Mouse (Mus musculus) left cerebral cortex, adult 8-10 months (tissue): ENCODE measurements around the gene Ptpdc1. TPM values are rescaled to one million over a fixed set of nuclear protein-coding genes. Genes with fewer than 3 reads are reported as not detected.
A peak's percentile ranks its signal among the peaks of the same experiment; 100 is the strongest.

Experiments
- DNase-seq, 2 experiments: peaks; one replicate each; pipeline ENCODE4 v3.0.0; 2022; ENCODE audit warnings: low spot score in 2 of 2
- microRNA-seq, 2 experiments: library from miRNA; unstranded; fragments of <30 nt; microRNA quantifications; one replicate each; pipeline ENCODE4 v1.2.0; 2022
- total RNA-seq, 4 experiments: library from RNA; stranded (reverse); gene quantifications; 2 replicates each; pipeline ENCODE4 v1.2.4; 2022

Ptpdc1 gene
- total RNA-seq, 4 experiments from 2014 or later: 24.3 to 26.9 (median 25.6) TPM

DNA sequence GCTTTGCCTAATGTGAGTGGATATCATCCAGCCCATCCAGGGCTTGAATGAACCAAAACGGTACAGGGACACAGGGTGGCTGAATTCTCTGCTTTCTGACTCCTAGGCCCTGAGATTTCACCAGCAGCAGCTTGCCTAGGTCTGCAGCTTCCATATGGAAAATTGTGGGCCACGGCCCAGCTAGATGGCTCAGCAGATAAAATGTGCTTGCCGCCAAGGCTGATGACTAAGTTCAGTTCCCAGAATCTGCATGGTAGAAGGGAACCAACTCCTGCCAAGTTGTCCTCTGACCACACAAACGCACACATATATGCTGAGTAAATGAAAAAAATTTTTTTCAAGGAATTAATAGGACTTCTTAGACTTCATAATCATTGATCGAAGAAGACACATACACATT lies 77.2 kb downstream of the Ptpdc1 start:
- no peak for DNase-seq

DNA sequence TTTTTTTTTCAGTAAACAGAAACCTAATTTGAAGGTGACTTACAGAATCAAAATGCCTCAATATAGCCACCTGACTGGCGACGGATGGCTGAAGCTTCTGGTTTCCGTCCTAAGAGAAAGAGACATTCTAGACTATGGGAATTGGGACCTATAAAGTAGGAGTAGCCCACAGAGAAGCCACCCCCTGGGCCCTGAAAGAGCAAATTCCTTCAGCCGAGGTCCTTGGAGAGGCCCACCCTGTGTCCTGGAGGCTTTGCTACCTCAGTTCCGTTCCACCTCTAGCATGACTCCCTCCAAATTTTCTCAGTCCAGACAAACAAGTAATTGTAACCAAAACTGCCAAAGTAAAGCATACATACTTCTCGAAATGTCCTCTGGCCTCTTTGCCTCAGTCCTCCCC lies 77.8 kb downstream of the Ptpdc1 start:
- peak in 1 of 2 experiments; percentile 8 for DNase-seq

DNA sequence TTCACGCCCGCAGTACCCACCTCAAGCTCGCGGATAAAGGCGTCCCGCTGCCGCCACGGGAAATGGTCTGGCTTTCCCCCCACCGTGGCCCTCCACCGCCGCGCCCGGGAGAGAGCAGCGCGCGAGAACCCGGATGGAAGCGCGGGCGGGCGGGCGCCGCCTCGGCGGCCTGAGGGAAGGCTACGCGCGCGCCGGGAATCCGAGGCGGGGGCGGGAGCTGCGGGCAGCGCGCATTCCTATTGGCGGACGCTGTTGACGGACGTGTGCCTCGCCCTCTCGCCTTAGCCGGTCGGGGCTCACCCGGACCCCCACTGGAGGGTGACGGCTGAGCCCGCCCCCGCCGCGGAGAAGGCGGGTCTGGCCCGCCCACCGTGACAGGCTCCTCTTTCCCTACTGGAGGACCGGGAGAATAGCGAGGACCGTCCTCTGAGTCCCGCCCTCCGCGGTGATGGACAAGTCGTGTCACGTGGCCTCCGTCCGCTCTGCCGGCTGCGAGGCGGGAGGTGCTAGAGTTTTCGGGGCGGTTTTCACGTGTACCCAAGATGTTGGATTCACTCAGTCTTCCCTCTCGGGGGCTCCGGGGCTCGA lies 79.0 kb downstream of the Ptpdc1 start:
- peak; percentile 98 to 100 for DNase-seq

DNA sequence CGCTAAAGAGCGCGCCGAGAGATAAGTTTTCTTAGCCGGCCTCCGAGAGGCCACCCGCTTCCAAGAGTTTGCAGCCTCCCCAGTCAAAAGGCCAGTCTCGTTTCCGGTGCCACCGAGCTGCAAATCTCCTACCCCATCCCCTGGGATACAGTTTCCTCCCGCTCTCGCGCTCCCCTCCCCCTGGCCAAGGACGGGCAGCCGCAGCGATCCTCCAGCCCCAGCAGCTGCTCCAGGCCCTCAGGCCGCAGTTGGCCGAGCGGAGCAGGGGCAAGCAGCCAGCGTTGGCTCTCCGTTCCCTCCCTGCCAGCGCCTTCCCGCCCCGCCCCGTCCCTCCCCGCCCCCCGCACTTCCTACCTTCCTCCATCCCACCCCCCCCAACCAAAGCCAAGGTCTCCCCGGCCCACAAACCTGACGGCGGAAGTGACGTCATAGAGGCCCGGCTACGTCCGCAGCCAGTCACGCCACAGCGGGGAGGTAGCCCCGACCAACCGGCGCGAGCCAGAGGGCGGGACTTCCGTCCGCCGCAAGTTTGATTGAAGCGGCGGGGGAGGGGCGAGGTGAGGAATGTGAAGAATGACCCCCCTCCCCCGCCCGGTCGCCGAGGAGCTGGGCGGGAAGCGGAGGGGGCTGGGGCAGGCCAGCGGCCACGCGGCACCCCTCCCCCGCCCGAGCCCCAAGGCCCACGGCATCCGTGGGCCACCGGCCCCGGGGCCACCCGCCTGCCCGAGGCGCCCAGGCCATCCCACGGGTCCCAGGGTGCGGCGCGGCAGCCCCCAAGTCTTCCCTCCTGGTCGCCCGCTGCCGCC lies 79.8 kb downstream of the Ptpdc1 start:
- DNase-seq: peak; percentile 67 to 96

DNA sequence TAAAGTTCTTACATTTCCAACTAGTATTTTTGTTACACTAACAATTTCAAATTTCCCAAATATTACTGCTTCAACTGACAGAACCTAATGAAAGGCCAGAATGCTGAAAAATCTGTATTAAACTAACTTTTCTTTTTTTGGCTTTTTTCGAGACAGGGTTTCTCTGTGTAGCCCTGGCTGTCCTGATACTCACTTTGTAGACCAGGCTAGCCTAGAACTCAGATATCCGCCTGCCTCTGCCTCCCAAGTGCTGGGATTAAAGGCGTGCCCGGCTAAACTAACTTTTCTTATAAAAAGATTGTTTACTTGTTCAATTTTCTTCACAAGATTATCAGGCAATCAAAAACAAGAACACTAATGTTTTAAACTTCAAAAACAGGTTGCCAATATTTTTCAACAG lies 80.6 kb downstream of the Ptpdc1 start:
- no peak for DNase-seq

DNA sequence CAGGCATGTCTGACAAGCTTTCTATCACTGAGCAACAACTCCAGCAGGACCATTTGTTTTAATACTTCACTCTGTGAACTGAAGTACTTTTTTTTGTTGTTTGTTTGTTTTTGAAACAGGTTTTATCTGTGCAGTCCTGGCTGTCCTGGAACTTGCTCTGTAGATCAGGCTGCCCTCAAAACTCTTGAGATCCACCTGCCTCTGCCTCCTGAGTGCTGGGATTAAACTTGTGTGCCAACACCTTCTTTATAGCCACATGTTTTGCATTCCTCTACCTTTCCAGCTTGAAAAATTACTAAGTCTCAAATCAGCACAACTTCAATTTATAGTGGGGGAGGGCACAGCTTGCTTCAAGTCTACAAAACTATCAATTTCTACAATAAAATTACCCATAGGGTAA lies 81.1 kb downstream of the Ptpdc1 start:
- DNase-seq: no peak

DNA sequence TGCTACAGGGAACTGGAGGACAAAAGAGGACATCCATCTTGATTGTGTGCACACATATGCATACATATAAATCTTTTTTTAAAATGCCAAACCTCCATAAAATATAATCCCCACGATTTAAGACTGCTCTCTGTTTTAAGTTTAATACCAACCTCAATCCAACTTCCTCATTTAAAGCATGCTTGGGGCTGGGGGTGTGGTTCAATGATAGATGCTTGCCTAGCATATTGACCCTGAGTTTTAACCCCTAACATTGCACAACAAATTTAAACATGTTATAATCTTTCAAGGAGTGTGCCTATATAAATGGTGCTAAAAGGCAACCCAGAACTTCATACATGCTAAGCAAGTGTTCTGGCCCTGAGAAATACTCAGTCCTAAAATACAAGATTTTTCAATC lies 85.0 kb downstream of the Ptpdc1 start:
- DNase-seq: no peak

DNA sequence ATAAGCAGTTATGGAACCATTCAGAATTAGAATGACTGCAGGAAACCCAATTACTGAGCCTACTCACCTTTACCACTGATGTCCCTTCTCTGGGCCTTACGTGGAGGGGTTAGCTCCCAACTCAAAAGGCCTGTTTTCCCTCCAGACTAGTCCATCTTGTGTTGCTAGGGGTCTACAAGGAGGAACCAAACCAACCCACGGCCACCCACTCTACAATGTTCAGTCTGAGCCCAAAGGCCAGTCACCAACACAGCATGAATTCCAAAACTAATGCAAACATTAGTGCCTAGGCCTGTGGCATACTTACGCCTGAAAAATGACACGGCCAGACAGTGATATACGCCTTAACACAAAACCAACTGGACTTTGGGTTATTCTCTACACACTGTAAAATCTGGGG lies 92.0 kb downstream of the Ptpdc1 start:
- no peak for DNase-seq

DNA sequence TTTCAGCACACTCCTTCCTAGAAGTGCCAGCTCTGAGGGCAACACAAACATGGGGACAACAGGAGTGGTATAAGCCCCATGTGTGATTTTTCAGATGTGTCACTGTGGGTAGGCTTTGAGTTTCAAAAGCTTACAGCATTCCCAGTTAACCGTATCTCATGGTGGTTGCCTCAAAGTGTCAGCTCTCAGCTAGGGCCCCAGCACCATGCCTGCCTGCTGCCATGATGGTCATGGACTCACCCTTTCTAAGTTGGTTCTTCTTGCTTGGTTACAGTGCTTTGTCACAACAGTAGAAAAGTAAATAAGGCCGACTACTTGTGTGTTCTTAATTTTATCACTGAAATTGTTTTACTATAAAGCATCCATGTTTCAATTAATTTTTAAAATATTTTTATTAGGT lies 94.0 kb downstream of the Ptpdc1 start:
- DNase-seq: no peak

DNA sequence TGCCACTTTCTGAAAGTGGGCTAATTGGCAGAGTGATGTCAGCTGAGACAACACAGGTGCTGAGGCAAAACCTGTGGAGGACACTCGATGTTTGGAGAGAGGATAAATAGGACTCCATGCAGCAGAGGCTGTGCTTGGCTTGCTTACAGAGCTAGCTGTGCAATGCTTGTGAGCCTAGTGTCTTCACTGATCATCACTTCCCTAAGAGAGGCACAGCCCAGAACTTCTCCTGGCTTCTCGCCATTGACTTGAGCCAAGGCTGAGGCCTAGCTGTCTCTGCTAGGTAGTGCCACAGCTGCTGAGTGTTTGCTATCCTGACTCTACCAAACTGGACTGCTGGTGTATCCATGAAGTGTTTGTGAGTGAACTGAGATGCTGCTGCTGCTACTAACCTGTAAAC lies 94.8 kb downstream of the Ptpdc1 start:
- DNase-seq: no peak

DNA sequence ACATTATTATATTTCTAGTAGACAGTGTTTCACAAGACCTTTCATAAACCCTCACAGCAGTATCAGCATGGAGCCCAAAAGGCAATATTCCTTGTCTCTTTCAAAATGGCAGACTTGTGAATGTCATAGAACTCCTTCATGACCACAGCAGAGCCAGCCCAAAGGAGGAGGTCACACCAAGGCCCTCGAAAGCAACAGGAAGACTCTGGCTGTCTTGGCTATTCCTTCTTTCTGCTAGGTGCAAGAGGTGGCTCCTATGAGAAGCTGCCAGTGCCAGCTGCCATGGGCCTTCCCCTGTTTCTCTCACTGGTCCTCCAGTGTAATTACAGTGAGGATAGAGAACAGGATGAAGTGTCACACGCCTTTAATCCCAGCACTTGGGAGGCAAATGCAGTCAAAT lies 96.4 kb downstream of the Ptpdc1 start:
- DNase-seq: no peak

DNA sequence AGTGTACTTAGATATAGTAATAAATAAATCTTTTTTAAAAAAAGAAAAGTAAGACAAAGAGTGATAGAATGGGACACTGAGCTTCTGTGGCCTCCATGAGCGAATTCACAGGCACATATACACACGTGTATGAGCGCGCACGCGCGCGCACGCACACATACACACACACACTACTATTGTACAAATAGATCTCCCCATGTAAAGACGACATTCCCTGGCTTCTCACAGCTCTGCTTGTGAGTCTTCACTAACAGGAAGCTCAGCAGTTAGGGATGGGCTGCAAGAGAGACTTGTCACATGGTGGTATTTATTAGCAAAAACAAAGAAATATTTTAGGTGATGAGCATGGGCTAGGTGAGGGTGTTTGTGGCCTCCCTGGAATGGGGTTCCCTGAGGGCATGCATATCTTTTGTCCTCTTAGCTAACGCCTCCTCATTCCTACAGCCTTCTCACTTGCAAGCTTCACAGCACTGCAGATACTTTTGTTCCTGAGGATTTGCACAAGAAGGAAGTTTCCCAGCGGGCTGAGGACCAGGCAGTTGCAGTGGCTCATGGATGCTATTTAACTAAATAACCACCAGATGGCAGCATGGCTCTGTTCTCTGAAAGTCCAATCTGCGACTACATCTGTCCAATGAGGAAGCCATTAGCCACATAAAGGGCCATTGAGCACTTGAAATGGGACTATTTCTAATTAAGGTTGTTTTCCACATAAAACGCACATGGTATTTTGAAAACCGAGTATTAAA lies 97.2 kb downstream of the Ptpdc1 start:
- DNase-seq: peak in 1 of 2 experiments; percentile 44

Small RNA genes within 50 kb of the gene (microRNA-seq; reads per million reads assigned to microRNA genes)
- gene Gm24111 (0 reads per million in 2 experiments), gene Mirlet7a-1 (401 to 426 reads per million in 2 experiments), gene Mirlet7d (46,415 to 58,613 reads per million in 2 experiments), gene Mirlet7f-1 (0 reads per million in 2 experiments)

Other genes starting within 250 kb of the Ptpdc1 start
- 10 to 100 TPM; 23.0 to 26.4 (median 24.7) TPM for gene Zfp169, start 112.2 kb downstream of the Ptpdc1 start, total RNA-seq
- gene A830005F24Rik, start 112.1 kb downstream of the Ptpdc1 start, total RNA-seq: 1 to 10 TPM; 1.6 to 2.5 (median 1.9) TPM
- gene Barx1, start 37.3 kb upstream of the Ptpdc1 start, total RNA-seq: not detected
- gene Phf2, start 245.5 kb upstream of the Ptpdc1 start, total RNA-seq: 10 to 100 TPM; 33.9 to 36.4 (median 34.3) TPM